Mouse (Mus musculus) neural tube, embryonic 15.5 days (tissue): ENCODE results near the gene Tomm40l. TPM values are rescaled to one million over a fixed set of nuclear protein-coding genes. Genes with fewer than 3 reads are reported as not detected.

Experiments
- ATAC-seq: fragments of 200-750 bp; cut with Nextera tagmentation; 2 replicates; pipeline ENCODE4 v1.8.0; 2017; ENCODE audit warnings: mild to moderate bottlenecking, moderate TSS enrichment, moderate library complexity; ENCODE audit not compliant: low FRiP score
- H3K27ac ChIP-seq: fragments of 300-500 bp; sonication (generic); replicated peaks from 2 replicates; pipeline ENCODE4 v1.5.1; 2015; ENCODE audit warnings: mild to moderate bottlenecking, inconsistent platforms
- H3K27me3 ChIP-seq: fragments of 300-500 bp; sonication (generic); replicated peaks from 2 replicates; pipeline ENCODE4 v1.6.1; 2015; ENCODE audit warnings: inconsistent platforms
- H3K36me3 ChIP-seq: fragments of 300-500 bp; sonication (generic); 2 replicates; pipeline ENCODE4 v1.6.1; 2015; ENCODE audit warnings: inconsistent platforms
- H3K4me1 ChIP-seq: fragments of 300-500 bp; sonication (generic); 2 replicates; pipeline ENCODE4 v1.6.1; 2015; ENCODE audit warnings: inconsistent platforms
- H3K4me2 ChIP-seq: fragments of 300-500 bp; sonication (generic); 2 replicates; pipeline ENCODE4 v1.6.1; 2015; ENCODE audit warnings: inconsistent platforms, mild to moderate bottlenecking, moderate library complexity
- H3K4me3 ChIP-seq: fragments of 300-500 bp; sonication (generic); replicated peaks from 2 replicates; pipeline ENCODE4 v1.5.1; 2015; ENCODE audit warnings: mild to moderate bottlenecking, inconsistent platforms
- H3K9ac ChIP-seq: fragments of 300-500 bp; sonication (generic); replicated peaks from 2 replicates; pipeline ENCODE4 v1.6.1; 2015; ENCODE audit warnings: mild to moderate bottlenecking, inconsistent platforms
- H3K9me3 ChIP-seq: fragments of 300-500 bp; sonication (generic); replicated peaks from 2 replicates; pipeline ENCODE4 v1.6.1; 2016; ENCODE audit warnings: inconsistent platforms
- WGBS: fragments of 180-500 bp; shearing (Covaris S2); methylation state at CpG from one replicate; pipeline ENCODE4 v1.1.7; 2015; ENCODE audit warnings: mixed read lengths; 5-methylcytosine and 5-hydroxymethylcytosine counted together
- polyA plus RNA-seq: library from polyadenylated mRNA; unstranded; fragments of >200 nt; fragmentation: Nextera tagmentation; extraction: Ambion mirVana; gene quantifications from 2 replicates; pipeline ENCODE4 v1.2.1, GENCODE M21; 2015

Tomm40l gene
- polyA plus RNA-seq, 1 experiment from 2014 or later, result 60.0 TPM

- ATAC-seq, result no peak
- H3K27ac ChIP-seq, result no peak overlapping the region
- no peak overlapping the region for H3K4me3 ChIP-seq
- 71% methylated on average over 1 of the region's 1 CpGs for WGBS
- H3K4me1 ChIP-seq, result peaks cover 16% of the 10 kb centered on the region
- no peak overlapping the region for H3K9ac ChIP-seq
- H3K9me3 ChIP-seq, result no peaks in the 10 kb centered on the region
- H3K4me2 ChIP-seq, result no peak overlapping the region
- H3K27me3 ChIP-seq, result peaks cover 28% of the 10 kb centered on the region
- H3K36me3 ChIP-seq, result no peaks in the 10 kb centered on the region
Observed at GRCm38 (mm10) chr1:171199532-171199931, 22.8 kb downstream of the Tomm40l start.

- no peaks in the 10 kb centered on the region for H3K36me3 ChIP-seq
- under 1% methylated on average over 33 of the region's 33 CpGs for WGBS
- H3K27ac ChIP-seq, result peak within 1 kb of the TSS; percentile 24; the same call in 1 of the 2 replicates
- peak; percentile 71 for ATAC-seq
- H3K4me3 ChIP-seq, result peak within 1 kb of the TSS; percentile 58
- no peaks in the 10 kb centered on the region for H3K9me3 ChIP-seq
- peaks cover 39% of the 10 kb centered on the region for H3K4me1 ChIP-seq
- H3K4me2 ChIP-seq, result peak within 1 kb of the TSS; percentile 99
- peak within 1 kb of the TSS; percentile 61 for H3K9ac ChIP-seq
- H3K27me3 ChIP-seq, result peaks cover 36% of the 10 kb centered on the region
Observed at GRCm38 (mm10) chr1:171195887-171196397, 26.4 kb downstream of the Tomm40l start, which contains the start of gene Pcp4l1. TSS of gene Pcp4l1 (minus strand) at chr1:171196268.

- Histone ChIP-seq H3K27me3 (peaks cover 36% of the 10 kb centered on the region), H3K9ac (peak overlapping the region; percentile 61), H3K4me2 (peak overlapping the region; percentile 99), H3K9me3 (no peaks in the 10 kb centered on the region), H3K27ac (0 out of 2 replicates have a peak overlapping the region, but pooled peaks have one; percentile 24), H3K4me1 (peaks cover 39% of the 10 kb centered on the region), H3K4me3 (peak overlapping the region; percentile 58), H3K36me3 (no peaks in the 10 kb centered on the region)
- 6% methylated on average over 20 of the region's 20 CpGs for WGBS
- peak; percentile 47; the same call in 1 of the 2 replicates for ATAC-seq
Observed at GRCm38 (mm10) chr1:171195046-171195822, 27.1 kb downstream of the Tomm40l start.

GRCm38 (mm10) chr1:171193911-171194830 is 28.1 kb downstream of the Tomm40l start:
- WGBS, result 28% methylated on average over 11 of the region's 11 CpGs
- H3K4me2 ChIP-seq, result peak overlapping the region; percentile 99
- peak overlapping the region; percentile 51 for H3K27ac ChIP-seq
- H3K9me3 ChIP-seq, result no peaks in the 10 kb centered on the region
- no peak; the same call in 1 of the 2 replicates for ATAC-seq
- H3K36me3 ChIP-seq, result no peaks in the 10 kb centered on the region
- peak overlapping the region; percentile 58 for H3K4me3 ChIP-seq
- H3K9ac ChIP-seq, result no peak overlapping the region
- H3K27me3 ChIP-seq, result peaks cover 36% of the 10 kb centered on the region
- peaks cover 46% of the 10 kb centered on the region for H3K4me1 ChIP-seq

- 4% methylated on average over 18 of the region's 18 CpGs for WGBS
Observed at GRCm38 (mm10) chr1:171193093-171193840, 29.0 kb downstream of the Tomm40l start.

GRCm38 (mm10) chr1:171192283-171192682 is 30.0 kb downstream of the Tomm40l start:
- ATAC-seq, result no peak
- Histone ChIP-seq H3K27ac (0 out of 2 replicates have a peak overlapping the region, but pooled peaks have one; percentile 23), H3K36me3 (no peaks in the 10 kb centered on the region), H3K9ac (no peak overlapping the region), H3K4me1 (peaks cover 58% of the 10 kb centered on the region), H3K27me3 (peaks cover 28% of the 10 kb centered on the region), H3K4me3 (no peak overlapping the region), H3K9me3 (no peaks in the 10 kb centered on the region), H3K4me2 (peak overlapping the region; percentile 99)
- WGBS, result 50% methylated on average over 10 of the region's 10 CpGs

More at GRCm38 (mm10) chr1:171193093-171193840, 29.0 kb downstream of the Tomm40l start:
- no peaks in the 10 kb centered on the region for H3K9me3 ChIP-seq
- no peaks in the 10 kb centered on the region for H3K36me3 ChIP-seq
- H3K9ac ChIP-seq, result peak overlapping the region; percentile 44
- peak; percentile 21; the same call in 1 of the 2 replicates for ATAC-seq
- peaks cover 36% of the 10 kb centered on the region for H3K27me3 ChIP-seq
- H3K4me2 ChIP-seq, result peak overlapping the region; percentile 99
- H3K4me1 ChIP-seq, result peaks cover 55% of the 10 kb centered on the region
- peak overlapping the region; percentile 58 for H3K4me3 ChIP-seq
- peak overlapping the region; percentile 51 for H3K27ac ChIP-seq

GRCm38 (mm10) chr1:171190832-171191231 is 31.5 kb downstream of the Tomm40l start:
- ATAC-seq, result no peak
- H3K27ac ChIP-seq, result no peak overlapping the region
- H3K9ac ChIP-seq, result no peak overlapping the region
- no peaks in the 10 kb centered on the region for H3K36me3 ChIP-seq
- H3K4me2 ChIP-seq, result no peak overlapping the region
- H3K27me3 ChIP-seq, result peaks cover 19% of the 10 kb centered on the region
- H3K9me3 ChIP-seq, result no peaks in the 10 kb centered on the region
- H3K4me3 ChIP-seq, result no peak overlapping the region
- 97% methylated on average over 9 of the region's 9 CpGs for WGBS
- peaks cover 58% of the 10 kb centered on the region for H3K4me1 ChIP-seq

- 30% methylated on average over 14 of the region's 14 CpGs for WGBS
- Histone ChIP-seq H3K4me2 (peak overlapping the region; percentile 9; the same call in 1 of the 2 replicates), H3K27me3 (peaks cover 8% of the 10 kb centered on the region), H3K27ac (no peak overlapping the region), H3K4me1 (peaks cover 54% of the 10 kb centered on the region), H3K4me3 (no peak overlapping the region), H3K9me3 (no peaks in the 10 kb centered on the region), H3K9ac (no peak overlapping the region), H3K36me3 (no peaks in the 10 kb centered on the region)
- ATAC-seq, result peak; percentile 28; the same call in 1 of the 2 replicates
Observed at GRCm38 (mm10) chr1:171189476-171190114, 32.7 kb downstream of the Tomm40l start.

GRCm38 (mm10) chr1:171189046-171189445 is 33.3 kb downstream of the Tomm40l start:
- H3K36me3 ChIP-seq, result no peaks in the 10 kb centered on the region
- WGBS, result 16% methylated on average over 8 of the region's 8 CpGs
- H3K9me3 ChIP-seq, result no peaks in the 10 kb centered on the region
- H3K27me3 ChIP-seq, result peaks cover 2% of the 10 kb centered on the region
- peak overlapping the region; percentile 9; the same call in 1 of the 2 replicates for H3K4me2 ChIP-seq
- H3K27ac ChIP-seq, result no peak overlapping the region
- no peak overlapping the region for H3K9ac ChIP-seq
- no peak overlapping the region for H3K4me3 ChIP-seq
- no peak for ATAC-seq
- peaks cover 49% of the 10 kb centered on the region for H3K4me1 ChIP-seq

GRCm38 (mm10) chr1:171187851-171188700 is 34.2 kb downstream of the Tomm40l start:
- H3K4me2 ChIP-seq, result peak overlapping the region; percentile 9; the same call in 1 of the 2 replicates

More at GRCm38 (mm10) chr1:171187851-171188700, 34.2 kb downstream of the Tomm40l start:
- Histone ChIP-seq H3K9me3 (no peaks in the 10 kb centered on the region), H3K4me3 (no peak overlapping the region), H3K27me3 (no peaks in the 10 kb centered on the region), H3K4me1 (peaks cover 39% of the 10 kb centered on the region), H3K9ac (no peak overlapping the region), H3K27ac (no peak overlapping the region), H3K36me3 (no peaks in the 10 kb centered on the region)
- ATAC-seq, result no peak
- 24% methylated on average over 13 of the region's 13 CpGs for WGBS
